Mouse (Mus musculus): ENCODE measurements at regions not wholly inside any gene's neighbourhood (a gene's known extent, or its start where the extent isn't known, plus 50 kb on each side); places are given as distances from the start of the nearest gene placed in this dataset.

DNA sequence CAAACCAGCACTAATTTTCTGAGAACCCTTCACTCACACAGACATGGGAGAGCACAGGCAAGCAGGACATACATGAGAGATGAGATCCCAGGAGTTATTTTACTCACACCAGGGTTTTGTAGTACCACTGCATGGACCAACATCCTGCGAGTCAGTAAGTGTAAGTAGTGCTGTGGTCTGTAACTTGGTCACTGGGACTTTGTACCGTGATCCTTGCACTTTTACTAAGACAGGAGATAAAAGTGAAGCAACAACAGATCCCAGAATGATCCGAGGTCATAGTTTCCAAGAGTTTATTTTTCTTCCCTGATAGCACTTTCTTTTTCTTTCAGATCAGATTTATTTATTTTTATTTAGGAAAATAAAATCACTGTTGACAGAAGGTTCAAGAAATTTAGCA, 54.1 kb upstream of the Mtap start:
- DNase-seq, result no peak

- no peak for DNase-seq
Observed at GRCm38 (mm10) chr4:89078485-89078884, 58.4 kb upstream of the Mtap start.

GRCm38 (mm10) chr4:89074705-89075104, 62.2 kb upstream of the Mtap start:
- no peak for DNase-seq

DNA sequence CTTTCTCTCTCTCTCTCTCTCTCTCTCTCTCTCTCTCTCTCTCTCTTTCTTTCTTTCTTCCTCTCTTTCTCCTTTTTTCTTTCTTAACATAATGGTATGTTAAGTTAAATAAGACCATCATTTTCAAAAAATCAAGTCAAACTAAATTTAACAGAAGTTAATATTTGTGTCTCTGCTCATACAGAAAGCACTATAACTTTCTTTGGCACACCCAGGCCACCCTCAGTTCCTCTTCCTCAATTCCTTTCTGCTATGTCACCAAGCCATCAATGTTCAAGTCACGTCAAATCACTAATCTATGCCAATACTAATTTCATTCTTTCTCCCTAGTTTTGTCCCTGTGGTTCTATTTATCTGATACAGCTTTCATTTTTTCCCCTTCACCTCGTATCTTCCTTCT, 66.5 kb upstream of the Mtap start:
- DNase-seq, result no peak

DNA sequence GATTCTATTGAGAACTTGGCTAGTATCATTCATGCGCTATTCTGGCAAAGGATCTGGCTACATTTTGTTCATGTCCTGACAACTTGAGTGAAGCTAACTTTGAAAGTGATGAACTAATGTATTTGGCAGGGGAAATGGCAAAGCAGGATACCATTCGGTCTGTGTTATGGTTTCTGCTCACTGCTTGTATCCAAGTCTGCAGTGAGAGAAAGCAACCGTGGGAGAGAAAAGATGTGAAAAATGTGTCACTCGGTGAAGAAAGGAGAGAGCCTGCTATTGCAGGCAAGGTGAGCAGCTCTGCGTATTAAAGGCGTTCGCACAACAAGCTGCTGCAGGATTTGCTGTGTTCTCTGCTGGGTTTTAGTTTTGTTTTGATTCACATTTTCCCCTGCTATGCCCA, 72.5 kb upstream of the Mtap start:
- DNase-seq, result no peak

GRCm38 (mm10) chr4:89062384-89062783, 74.5 kb upstream of the Mtap start:
- no peak for DNase-seq

DNA sequence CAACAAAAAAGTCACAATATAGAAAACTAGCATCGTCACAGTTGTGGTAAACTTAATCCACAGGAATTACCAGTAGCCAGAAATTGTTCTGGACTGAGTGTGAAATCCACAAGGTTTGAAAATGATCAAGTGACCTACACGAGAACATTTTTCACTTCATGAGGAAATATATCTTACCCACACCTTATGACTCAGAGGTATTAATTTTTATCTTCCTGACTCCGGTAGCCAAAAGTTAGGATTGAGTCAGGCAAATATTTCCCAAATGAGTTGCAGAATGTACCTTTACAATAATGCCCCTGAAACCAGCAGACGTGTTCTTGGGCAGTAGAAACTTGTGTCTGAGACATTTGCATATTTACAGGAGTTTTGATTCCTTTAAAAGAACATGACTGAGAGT, 75.3 kb upstream of the Mtap start:
- DNase-seq, result no peak

DNA sequence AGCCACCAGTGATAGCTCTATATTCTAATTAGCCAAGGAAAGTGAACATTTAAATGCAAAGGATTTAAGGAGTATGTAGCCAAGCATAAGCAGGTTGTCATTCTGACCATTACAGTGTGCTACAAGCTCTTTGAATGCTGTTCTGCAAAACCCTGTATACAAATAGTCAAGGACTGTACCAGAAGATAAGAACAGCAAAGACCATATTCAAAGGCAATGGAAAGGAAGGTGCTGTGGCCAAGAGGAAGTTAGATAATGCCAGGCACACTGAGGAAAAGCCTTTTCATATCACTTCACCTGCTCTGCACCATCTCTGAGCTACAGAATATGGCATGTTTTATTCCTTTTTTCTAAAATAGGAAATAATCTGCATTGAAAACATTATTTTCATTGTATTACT, 79.3 kb upstream of the Mtap start:
- DNase-seq, result no peak

- DNase-seq, result no peak
Observed at GRCm38 (mm10) chr4:89057135-89057534, 79.8 kb upstream of the Mtap start.

DNA sequence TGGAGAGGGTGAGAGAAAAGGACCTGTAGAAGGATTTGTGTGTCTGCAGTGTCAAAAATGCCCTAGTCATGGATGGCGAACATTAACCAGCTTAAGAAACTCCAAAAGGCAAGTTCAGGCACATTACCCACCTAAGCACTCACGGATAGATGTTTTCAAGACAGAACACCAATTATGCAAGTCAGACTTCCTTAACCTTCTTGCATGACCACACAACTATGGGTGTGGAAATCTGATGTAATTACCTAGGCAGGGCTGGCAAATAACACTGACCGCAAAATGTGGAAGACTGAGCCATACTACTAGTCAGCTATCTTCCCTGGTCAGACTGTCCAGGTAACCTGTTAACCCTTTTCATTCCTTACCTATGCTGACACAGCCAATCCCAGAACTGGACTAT, 81.0 kb upstream of the Mtap start:
- no peak for DNase-seq

- DNase-seq, result no peak
Observed at GRCm38 (mm10) chr4:89053606-89054005, 83.3 kb upstream of the Mtap start.

- DNase-seq, result no peak
Observed at GRCm38 (mm10) chr4:89051897-89052296, 85.0 kb upstream of the Mtap start.

DNA sequence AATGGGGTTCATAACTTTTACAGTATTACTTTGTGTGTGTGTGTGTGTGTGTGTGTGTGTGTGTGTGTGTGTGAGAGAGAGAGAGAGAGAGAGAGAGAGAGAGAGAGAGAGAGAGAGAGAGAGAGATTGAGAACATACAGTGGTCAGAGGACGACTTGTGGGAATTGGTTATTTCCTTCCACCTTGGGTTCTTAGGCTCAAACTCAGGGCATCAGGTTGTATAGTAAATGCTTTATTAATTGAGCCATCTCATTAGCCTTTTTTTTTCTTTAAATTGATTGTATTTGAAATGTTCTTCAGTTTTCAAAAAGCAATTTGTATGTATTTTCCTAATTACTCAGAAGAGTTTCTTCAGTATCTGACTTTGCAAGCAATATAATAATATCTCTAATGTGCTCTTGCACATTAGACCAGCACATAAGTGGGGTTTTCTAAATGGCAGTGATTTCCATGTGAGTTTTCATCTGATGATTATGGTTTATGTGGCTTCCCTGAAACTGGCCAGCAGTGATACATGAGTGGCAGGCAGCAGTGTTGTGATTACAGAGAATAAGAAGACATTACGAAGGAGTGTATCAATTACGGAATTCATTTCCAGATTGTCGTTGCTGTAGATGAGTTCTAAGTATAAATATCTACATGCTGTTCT, 86.2 kb upstream of the Mtap start:
- no peak for DNase-seq

GRCm38 (mm10) chr4:89049592-89050440, 87.1 kb upstream of the Mtap start:
- no peak for DNase-seq

- DNase-seq, result no peak
Observed at GRCm38 (mm10) chr4:89044516-89044915, 92.4 kb upstream of the Mtap start.

DNA sequence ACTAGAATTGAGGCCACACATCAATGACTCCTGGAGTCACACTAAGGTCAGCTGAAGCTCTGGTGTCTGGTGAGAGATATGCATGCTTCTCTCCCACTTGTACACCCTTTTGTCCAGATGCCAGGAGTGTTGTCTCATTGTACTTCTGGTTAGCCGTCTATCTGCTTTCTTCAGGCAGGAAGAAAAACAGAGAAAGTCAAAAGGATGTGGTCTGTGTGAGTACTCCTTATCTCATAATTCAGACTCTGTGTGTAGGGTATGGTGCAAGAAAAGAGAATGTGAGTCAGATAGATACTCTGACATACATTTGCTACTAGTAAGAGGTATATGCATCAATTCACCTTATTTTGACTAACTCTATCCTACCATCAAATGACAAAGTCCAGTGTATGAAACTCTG, 92.9 kb upstream of the Mtap start:
- DNase-seq, result no peak

DNA sequence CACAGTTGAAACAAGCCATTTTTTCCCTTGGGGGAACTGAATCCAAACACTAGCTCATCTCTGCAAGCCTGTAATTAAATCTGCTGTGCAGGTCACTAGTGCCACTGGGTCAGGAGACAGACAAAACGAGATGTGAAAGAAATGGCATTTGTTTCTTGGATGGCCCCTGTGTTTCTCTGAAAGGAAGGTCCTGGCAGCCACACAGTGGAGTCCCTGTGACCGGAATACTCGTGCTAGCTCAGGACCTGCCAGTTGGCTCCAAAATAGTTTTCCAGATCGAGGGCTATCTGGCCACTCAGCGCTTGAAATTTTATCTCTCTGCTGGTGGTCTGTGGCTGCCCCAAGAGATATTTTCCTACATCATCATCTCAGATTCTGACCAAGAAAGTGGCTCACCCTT, 96.1 kb upstream of the Mtap start:
- no peak for DNase-seq

DNA sequence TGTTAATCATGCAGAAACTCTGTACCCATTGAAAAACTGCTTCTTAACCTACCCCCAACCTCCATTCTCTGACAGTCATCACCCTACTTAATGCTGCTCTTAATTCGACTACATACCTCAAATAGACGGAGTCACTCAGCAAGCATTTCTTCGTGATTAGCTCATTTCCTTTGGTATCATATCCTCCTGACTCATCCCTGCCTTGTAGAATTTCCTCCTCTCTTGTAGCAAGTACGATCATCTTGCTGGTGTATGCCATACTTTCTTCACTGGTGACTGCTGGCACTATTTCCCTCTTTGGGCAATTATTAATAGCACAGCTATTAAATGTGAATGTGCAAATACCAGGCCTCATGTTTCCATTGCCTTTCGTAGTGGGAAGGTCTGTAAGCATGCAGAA, 98.0 kb upstream of the Mtap start:
- no peak for DNase-seq

DNA sequence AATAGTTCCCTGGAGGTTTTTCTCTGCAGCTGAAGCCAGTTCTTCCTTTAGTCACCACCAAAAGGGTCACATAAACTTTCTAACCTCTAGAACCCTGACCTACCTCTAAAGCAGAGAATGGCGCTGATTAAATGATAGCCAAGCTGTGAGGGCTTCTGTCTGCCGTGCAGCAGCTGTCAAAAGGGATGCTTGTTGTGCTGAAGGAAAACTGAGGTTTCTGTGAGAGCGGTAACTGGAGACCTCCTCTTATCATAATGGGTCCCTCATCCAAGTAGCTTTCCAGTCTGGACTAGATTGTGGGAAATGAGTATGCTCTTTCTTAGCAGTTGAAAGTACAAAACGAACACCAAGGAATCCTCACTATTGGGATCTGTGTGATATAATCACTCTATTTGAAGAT, 98.8 kb upstream of the Mtap start:
- DNase-seq, result no peak

GRCm38 (mm10) chr4:89034822-89035221, 102.1 kb upstream of the Mtap start:
- DNase-seq, result no peak

- DNase-seq, result no peak
Observed at GRCm38 (mm10) chr4:89034299-89034698, 102.6 kb upstream of the Mtap start.

GRCm38 (mm10) chr4:89012681-89013353, 124.1 kb upstream of the Mtap start:
- no peak for DNase-seq

DNA sequence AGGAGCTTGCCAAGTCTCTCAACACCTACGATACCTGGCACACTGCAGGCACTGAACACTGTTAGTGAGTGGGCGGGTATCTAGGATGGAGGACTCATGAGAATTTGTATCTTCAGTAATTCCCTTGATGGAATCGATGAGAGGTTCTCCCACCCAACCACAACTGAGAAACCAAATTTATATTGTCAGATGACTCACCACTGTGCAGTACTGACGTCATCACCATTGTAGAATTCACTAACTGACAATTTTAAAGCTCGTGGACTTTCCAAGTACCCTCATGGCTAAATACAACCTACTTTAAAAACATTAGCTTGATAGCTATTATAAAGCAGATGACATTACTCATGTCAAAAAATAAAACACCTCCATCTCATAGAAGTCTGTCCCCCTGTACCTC, 128.4 kb upstream of the Mtap start:
- DNase-seq, result no peak

GRCm38 (mm10) chr4:89001470-89001869, 121.5 kb upstream of the Ifne start:
- no peak for DNase-seq
